Mouse (Mus musculus) brain, embryonic 18.5 days (tissue): ENCODE data around the gene Syp.

Source experiments
- DNase-seq: peaks from one replicate; pipeline ENCODE4 v3.0.0-alpha.2; 2012; ENCODE audit warnings: low read depth, low spot score

The Syp gene

DNA sequence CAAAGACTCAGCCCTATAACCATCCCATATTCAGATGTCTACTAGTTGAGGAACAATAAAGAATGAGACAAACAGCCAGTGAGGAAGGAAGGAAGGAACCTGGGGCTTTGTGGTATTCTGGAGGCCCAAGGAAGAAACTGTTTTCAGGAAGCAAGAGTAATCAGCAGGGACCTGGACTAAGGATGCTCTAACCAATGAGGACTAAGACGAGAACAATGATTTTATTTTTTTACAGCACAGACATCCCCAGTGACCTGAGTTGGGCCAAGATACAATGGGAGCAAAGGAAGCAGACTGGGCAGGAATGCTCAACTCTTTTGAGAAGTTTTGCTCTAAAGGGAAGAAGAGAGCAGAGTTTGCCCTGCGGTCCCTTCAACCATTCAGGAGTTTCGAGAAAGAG lies 24.7 kb downstream of the Syp start:
- DNase-seq: no peak

DNA sequence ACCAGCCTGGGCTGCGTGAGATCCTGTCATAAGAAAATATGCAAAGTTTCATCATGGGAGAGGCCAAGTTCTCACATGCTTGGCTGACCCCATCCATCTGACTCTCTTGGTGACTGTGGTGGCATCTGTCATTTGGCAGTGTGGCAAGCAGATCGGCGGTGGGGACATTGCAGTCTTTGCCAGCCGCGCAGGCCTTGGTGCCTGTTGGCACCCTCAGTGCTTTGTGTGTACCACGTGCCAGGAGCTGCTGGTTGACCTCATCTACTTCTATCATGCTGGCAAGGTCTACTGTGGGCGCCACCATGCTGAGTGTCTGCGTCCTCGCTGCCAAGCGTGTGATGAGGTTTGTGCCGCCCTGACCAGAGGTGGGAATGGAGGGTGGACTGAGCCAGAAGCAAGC lies 26.5 kb downstream of the Syp start:
- no peak for DNase-seq

DNA sequence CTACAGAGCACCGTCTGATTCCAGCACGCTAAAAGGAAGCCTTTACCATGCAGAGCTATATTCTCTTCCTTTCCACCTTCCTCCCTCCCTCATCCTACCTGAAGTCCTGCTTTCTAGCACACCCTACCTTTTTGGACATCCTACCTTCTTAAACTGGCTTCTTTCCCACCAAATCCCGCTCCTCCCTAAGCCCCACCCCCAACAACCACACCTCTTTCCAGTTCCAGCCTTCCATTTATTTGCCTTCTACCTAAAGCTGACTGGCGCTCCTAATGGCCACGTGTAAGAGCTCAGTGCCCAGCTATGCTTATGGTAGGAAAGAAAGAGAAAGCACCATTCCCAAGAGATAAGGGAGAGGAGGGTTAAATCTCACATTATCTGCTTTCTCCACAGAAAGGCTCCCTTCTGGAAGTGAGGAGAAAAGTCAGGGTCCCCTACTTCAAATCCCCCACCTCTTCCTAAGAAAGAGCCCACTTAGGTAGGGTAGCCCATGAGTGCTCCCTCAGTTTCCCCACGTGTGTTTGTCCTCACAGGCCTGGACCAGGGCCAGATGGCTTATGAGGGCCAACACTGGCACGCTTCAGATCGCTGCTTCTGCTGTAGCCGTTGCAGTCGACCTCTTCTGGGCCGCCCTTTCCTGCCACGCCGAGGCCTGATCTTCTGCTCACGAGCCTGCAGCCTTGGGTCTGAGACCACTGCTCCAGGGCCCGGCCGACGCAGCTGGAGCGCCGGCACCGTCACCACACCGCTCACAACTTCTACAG lies 27.6 kb downstream of the Syp start:
- DNase-seq: no peak

DNA sequence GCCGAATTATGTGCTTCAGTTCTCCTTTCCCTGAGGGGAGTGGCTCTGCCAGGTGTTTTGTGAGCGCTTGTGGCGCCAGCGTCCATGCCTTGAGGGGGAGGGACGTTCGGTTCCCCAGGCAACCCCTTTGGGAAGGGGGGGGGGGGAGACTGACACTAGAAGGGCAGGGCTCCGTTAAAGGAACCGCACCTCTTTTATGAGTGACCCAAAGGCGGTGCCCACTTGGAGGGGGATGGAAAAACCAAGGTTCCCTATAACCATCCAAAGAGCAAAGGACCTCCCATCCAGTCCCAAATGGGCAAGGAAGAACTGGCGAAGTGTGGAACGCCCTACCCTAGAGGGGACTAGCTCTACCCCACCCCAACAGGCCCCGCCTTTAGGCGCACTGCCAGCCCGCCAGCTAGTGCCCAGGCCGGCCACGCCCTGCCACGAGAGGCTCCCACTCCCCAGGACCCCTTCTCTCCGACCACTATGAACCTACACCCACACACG lies 32.2 kb downstream of the Syp start:
- peak; percentile 40 for DNase-seq

DNA sequence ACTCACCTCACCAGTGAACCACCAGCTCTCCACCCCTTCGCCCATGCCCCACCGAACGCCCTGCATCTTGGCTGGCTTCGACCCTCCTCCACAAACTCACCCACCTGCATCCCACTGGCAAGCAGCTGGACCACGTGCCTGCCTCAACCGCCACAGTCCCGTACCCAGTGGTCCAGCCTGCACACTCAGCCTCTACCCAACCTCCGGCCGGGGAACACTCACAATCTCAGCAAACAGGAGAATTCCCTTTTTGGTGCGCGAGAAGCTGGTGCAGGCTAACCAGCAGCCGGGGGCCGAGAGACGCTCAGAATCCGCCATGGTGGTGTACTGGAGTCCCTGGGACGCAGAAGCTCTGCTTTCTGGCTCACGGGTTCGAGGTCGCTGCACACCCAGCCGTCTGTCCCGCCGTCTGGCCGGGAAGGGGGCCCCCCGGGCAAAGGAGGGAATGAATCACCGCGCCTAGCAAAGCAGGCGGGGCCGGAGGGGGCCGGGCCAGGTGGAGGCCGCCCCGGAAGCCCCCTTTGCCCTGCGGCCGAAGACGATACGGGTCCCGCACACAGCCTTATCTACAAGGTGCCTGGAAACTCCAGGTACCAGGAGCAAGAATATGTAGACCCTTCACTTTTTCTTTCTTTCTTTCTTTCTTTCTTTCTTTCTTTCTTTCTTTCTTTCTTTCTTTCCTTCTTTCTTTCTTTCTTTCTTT lies 32.8 kb downstream of the Syp start, which contains the start of gene Plp2:
TSS of gene Plp2 (minus strand) at position 470 of the 703 bp plus-strand sequence.
- no peak for DNase-seq

DNA sequence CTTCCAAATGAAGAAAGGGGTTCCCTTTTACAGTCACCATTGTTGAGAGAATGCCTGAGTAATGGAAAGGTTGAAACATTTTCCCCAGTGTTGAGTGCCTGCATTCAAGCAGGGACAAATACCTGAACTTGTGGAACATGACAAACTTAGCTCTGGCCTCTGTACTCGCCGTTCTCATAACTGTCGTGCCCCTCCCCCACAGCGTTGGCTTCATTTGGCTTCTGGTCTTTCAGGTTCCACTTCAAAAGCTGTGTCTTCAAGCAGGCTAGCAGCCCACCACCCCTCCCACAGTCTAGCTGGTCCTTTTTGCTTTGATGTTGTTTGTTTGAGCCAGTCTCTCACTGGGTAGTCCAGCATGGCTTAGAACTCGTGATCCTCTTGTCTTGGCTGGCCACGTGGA lies 34.5 kb downstream of the Syp start:
- no peak for DNase-seq

DNA sequence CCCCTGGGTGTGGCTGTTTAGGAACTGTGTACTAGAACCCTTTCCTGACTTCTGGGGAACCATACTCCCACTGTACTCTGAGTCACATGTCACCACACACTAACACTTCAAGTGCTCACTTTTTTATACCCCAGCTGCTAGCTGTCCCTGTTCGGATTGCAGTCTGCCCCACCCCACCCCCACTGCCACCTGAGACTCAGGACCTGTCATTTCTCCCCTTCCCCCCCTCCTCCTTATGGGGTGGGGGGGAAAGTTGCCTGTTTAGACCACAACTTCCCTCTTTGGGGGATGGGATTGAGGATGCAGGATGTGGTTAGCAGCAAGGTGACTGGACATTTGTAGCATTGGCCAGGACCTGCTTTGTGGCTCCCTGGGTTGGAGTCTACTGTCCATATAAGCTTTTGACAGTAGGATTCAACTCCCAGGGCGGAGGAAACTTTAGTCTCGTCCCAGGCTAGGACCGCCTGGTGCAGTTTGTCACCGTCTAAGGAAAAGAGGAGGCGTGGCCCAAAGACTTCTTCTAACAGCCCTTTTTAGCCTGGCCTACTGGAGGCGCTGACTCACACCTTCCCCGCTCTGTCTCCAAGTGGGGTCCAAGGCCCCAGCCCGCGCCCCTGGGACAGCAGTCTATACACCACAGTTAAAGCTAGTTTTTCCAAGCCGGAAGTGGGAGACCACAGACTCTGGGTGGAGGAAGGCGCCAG lies 35.5 kb downstream of the Syp start:
- no peak for DNase-seq

DNA sequence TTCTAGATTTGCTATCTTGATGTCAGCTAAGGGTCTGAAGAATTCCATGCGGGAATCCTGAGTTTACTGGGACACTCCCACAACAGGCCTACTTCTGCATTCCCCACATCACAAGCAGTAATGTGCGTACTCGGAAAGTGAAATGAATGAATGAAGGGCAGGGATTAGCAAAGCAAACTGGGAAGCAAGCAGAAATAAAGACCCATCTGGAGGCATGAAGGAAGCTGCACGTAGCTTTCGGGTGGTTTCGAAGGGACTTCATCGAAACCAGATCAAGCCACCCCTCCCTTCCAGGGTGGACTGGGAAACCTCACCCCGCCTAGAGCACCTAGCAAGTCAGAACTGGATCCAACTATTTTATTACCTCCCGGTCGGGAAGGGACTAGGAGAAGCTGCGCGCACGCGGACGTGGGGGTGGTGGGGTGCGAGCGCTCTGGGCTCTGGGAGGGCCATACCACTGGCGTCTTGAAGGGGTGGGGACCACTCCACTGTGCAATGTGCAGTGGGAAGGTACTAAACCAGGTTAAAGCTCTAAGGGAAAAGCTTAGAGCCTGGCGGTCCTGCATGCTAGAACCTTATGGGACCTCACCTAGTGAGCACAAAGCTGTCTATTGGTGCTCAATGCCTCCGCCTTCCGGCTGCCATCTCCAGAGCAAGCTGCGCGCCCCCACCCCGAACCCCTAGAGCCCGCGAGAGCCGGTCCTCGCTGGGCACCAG lies 36.2 kb downstream of the Syp start:
- DNase-seq: no peak

DNA sequence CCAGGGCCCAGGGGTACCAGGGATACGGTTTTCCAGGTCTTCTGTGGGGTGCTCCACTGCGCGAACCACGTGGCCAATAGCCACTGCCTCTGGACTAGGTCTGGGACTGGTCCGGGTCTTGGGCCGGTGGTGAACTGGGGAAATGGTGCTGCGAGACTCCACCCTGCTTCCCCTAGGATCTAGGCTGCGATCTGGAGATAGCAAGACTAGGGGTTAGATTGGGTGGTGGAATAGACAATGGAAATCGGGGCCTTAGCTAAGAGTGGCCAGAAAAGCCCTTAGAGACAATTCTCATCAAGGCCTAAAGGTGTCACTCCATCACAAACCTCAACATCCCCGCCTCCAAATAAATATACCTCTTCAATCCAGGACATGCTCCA lies 36.7 kb downstream of the Syp start:
- no peak for DNase-seq

DNA sequence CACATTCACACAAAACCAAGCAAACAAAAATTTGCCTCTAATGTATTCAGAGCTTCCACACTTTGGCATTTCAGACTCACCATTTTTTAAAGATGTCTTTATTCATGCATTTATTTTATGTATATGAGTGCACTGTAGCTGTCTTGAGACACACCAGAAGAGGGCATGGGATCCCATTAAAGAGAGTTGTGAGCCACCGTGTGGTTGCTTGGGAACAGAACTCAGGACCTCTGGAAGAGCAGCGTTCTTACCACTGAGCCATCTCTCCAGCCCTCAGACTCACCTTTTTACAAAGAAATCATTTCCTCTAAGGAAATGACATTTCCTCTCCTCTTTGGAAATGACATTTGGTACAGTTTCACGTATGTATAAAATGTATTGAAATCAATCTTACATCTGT lies 40.7 kb downstream of the Syp start:
- DNase-seq: no peak

DNA sequence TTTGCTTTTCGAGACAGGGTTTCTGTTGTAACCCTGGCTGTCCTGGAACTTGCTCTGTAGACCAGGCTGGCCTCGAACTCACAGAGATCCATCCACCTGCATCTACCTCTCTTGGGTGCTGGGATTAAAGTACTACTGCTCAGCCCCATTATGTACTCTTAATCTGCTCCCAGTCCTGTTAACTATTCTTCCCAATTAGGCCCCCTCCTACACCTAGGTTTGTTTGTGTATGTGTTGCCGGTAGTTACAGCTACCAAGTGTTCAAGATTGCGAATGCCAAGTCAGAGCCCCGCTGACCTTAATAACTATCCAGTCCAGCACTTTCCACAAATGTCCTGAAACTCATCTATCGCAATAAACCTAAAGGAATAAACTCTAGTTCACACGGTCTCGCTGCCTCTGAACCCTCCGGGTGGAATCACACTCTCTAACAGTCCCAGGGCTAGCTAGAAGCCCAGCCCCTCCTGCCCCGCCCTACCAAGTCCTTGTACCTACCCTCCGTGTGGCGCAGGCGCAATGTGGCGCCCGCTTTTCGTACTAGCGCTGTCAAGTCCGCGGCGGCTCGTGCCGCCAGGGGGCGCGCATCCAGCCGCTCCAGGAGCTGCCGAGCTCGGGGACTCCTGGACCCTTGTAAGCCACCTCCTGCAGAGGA lies 41.3 kb downstream of the Syp start:
- DNase-seq: no peak

DNA sequence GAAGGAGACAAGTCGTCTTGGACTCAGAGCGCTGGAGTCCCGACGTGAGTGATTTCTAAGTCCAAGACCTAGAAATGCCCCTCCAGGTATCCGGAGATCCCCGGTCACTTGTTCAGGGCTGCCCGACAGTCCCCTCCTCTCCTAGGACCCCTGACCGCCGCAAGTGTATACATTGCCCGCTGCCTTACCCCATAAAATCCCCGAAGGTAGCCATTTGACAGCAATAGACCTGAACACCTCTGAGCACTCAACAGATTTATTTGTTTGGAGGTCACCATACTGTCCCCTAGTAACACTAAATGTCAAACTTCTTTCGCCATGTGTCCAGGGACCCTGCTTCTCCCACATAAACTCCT lies 41.8 kb downstream of the Syp start:
- DNase-seq: no peak

DNA sequence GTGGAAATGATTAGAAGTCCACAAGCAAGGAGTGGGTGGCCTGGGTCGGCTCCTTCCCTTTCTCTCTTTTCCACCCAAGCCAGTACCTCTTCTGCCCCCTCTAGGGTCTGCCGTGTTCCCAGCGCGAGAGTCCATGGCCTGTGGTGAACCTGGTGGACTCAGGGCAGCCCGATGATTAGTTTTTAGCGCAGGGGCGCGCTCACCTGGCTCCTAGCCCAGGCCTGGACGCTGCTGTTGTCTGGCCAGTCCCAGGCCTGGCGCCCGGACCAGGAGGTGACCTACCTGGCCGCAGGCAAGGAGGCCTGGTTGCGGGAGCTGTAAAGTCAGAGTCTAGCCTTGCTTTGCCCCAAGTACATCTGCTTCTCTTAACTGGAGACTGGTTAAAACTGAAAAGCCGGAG lies 42.6 kb downstream of the Syp start, which contains the start of gene Magix:
TSS of gene Magix (minus strand) at position 388 of the 400 bp plus-strand sequence.
- DNase-seq: no peak

DNA sequence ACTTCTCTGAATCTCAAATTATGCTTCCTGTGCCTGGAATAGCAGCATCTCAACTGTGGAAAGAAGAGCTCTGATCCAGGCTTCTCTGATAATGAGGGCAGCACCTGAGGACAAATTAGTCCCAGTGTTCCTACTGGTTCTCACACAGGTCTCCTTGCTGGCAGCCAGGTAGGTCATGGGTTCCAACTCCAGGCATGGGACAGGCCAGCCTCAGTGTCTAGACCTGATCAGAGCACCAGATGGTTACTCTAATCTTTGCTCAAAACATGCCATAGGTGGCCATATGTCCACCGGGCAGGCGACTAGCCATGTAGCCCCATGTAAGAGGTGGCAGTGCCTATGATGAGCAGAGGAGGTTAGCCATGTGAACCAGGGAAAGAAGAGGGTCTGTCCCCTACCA lies 50.0 kb downstream of the Syp start:
- DNase-seq: no peak

DNA sequence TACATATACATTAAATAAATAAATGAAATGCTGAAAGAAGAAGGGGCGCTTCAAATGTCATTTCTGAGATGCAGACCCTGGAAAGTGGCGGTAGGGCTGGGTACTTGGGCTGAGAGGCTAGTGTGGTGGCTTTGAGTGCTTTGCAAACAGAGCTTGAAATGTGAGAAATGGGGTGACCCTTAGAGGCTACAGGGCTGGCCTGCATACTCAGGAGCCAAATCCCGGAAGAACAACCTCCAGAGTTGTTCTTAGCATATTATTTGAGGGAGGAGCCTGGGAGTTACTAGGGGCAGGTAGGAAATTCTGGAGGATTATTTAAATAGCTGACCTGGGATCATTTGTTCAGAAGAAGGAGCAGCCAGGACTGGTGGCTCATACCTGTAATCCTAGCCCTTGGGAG lies 52.2 kb downstream of the Syp start:
- DNase-seq: no peak

DNA sequence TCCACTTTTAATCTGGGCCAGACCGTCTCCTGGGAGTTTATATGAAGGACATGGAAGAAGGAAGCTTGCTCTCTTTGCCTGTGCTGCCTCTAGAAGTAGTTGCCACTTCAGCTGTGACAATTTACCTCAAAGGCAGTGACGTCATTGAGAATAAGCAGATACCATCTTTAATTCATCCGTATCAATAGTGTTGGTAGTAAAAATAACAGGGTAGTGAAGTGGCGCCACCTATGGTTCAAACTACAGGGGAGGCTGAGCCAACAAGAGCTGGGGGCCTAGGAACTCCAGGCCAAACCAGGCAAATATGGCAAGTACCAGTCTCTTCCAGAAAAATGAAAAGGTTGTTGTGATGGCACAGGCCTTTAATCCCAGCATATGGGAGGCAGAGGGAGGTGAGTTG lies 54.6 kb downstream of the Syp start:
- no peak for DNase-seq

DNA sequence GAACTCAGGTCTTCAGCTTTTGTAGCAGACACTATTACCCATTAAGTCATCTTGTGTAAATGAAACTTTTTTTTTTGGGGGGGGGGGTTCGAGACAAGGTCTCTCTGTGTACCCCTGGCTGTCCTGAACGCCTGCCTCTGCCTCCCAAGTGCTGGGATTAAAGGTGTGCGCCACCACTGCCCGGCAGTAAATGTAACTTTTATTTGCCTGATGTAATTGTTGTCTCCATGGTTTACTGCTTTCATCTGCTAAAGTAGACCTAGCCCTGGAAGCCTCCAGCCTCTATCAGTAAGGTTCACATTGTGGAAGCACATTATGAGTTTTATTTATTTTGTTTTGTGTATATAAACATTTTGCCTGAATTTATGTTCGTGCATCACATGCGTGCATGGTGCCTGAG lies 58.2 kb downstream of the Syp start:
- no peak for DNase-seq

DNA sequence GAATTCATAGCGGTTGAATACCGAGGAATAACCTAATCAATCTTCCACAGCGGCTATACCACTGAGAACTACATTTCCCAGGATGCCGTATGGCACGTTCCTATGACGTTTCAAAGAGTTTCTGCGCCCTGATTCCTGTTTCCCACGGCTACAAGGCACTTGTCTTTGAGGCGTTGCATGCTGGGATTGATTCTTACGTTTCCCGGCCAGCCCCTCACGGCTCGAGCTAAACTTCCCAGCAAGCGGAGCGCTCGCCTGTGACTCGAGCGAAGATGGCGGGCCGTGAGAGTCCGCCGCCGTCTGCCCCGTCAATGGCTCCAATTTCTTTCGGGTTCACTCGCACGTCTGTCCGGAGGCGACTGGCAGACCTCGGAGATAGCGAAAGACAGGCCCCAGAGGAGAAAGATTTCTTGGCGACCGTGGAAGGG lies 58.7 kb downstream of the Syp start, which contains the start of gene Gpkow:
TSS of gene Gpkow (plus strand) at position 178 of the 428 bp plus-strand sequence.
- peak; percentile 86 for DNase-seq
